Mouse (Mus musculus): Measurements from ENCODE around the gene Gm17660. TPM values are rescaled to one million over a fixed set of nuclear protein-coding genes. Genes with fewer than 3 reads are reported as not detected.

Gene Gm17660
- total RNA-seq, 2 experiments from 2014 or later: not detected

DNA sequence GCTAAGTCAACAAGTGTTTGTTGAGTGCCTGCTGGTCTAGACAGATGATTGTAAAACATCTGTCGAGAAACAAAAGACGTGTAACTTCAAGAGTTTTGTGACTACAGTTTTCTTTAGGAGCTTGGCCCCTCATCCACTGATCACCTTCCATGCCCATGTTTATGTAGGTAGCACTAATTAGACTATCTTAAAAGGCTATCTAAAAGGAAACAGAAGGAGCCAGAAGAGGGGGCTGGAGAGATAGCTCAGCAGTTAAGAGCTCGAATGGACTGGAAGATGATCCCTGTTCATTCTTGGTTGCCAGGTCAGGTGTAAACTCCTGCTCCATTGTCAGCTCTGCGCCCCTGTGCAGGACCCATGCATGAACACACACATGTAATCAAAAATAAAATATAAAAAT is 29.3 kb downstream of the Gm17660 start:
- Histone ChIP-seq H3K4me3 (peak overlapping the region; percentile 71), H3K27ac (peak overlapping the region; percentile 97)
- TF ChIP-seq CTCF (conservative IDR thresholded peaks at IDR 0.05): peak; percentile 27
- no peak for DNase-seq (ENCODE audit: low spot score in 2 of 2)

DNA sequence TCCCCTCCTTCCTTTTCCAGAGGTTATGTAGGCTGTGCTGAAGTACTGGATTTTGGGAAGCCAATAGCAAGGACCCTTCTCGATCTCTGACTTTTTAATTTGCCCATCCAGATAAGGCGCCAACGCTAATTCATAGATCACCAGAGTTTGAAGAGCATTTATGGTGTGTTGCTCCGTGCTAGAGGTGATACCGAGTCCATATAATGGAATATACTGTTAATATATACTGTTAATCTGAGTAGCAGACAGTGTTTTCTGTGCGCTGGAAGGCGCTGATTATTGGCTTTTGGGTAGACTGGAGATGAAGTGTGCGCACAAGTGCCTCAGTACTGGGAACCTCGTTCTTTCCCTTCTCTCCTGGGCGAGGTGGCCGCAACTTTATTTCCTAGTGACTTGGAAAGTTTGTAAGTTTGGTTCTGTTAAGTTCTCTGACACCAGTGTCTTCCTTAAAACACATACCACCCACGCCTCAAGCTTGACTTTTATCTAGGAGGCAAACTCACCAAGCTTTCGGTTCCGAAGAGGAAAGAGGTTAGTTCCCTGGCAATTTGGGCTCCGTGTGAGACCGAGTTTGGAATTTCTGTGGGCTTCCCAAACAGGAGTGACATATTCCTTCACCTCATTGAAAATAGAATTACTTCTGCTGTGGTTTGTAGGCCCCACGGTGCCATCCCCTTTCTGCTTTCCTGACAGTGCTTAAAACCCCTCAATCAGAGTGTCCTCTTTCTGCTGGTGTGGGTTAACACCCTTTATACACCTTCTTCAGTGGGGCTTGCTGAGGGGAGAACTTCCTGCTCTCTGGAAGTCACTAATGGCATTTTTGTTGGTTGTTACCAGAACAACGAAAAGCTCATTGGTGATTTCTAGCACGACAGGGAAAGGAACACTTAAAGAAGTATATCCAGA is 30.0 kb downstream of the Gm17660 start:
- peak overlapping the region; percentile 97 for H3K27ac ChIP-seq
- H3K4me3 ChIP-seq: peak overlapping the region; percentile 71
- TF ChIP-seq CTCF (conservative IDR thresholded peaks at IDR 0.05): no peak
- DNase-seq (ENCODE audit: low spot score in 2 of 2): no peak

DNA sequence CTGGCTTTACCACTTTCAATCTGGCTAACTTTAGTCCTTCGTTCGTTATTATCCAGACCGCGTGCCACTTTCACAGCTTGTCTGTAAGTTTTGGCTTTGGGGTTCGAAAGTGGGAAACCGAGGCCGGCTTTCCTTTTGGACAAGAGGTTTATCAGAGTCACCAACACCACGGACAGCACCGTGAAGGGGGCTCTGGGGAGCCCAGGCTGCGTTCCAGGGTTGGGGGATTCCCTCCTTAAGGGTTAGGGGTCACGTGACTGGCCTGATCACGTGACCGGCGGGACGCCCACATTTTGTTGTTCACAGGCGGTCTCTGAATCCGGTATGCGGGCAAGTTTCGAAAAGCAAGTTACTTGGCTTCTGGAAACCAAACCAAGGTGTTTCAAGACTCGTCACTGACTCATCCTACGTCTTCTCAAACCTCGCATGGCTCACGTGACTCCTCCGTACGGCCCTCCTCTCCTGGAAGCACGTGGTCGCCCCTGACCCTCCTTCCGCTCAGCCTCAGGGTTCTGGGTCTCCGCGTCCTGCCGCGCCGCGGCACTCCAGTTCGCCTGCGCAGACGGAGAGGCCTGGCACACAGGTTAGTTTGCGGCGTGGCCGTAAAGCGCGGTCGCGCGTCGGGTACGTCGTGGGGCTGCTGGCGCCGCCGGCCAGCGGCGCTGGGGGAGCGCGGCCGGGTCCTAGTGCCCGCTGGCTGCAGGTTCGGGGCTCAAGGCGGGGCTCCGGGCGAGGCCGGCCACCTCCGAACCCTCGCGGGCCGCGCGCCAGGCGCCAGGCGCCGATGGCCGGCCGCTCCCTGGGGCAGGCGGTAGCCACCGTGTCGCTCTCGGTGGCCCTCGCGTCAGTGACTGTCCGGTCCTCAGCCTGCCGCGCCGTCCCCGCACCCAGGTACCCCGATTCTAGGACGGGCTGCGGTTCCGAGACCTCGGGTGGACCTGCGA is 30.9 kb downstream of the Gm17660 start, which contains the start of gene Nudt9:
Gene Nudt9 (plus strand): TSS at position 51 of the 944 bp plus-strand sequence.
- peak; percentile 97 to 98 for DNase-seq (ENCODE audit: low spot score in 2 of 2)
- Histone ChIP-seq H3K27ac (peak within 1 kb of the TSS; percentile 97), H3K4me3 (peak within 1 kb of the TSS; percentile 71)
- TF ChIP-seq CTCF (conservative IDR thresholded peaks at IDR 0.05): 0 out of 2 replicates have a peak, but pooled peaks have one; percentile 8

- H3K27ac ChIP-seq: no peak overlapping the region
- no peak overlapping the region for H3K4me3 ChIP-seq
- DNase-seq (ENCODE audit: low spot score in 2 of 2): no peak
- TF ChIP-seq CTCF (conservative IDR thresholded peaks at IDR 0.05): no peak
These were observed 33.7 kb downstream of the Gm17660 start for GRCm38 (mm10) chr5:104043704-104044103.

DNA sequence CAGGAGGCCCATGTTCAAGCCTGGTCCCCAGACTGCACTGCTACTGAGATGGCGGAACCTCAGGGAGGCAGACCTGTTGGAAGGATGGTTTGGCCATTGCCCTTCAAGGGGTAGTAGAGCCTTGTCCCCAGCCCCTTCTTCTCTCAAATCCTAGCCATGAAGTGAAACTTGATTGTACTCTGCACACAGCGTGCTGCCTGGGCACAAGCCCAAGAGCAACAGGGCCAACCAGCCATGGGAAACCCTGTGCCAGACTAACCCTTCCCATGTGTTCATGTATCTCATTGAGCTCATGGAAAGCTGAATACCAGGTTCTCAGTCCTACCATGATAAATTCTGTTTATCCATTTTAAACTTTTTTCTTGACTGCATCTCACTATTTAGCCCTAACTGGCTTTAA is 34.5 kb downstream of the Gm17660 start:
- DNase-seq (ENCODE audit: low spot score in 2 of 2): no peak
- Histone ChIP-seq H3K4me3 (no peak overlapping the region), H3K27ac (no peak overlapping the region)
- no peak for TF ChIP-seq CTCF (conservative IDR thresholded peaks at IDR 0.05)

DNA sequence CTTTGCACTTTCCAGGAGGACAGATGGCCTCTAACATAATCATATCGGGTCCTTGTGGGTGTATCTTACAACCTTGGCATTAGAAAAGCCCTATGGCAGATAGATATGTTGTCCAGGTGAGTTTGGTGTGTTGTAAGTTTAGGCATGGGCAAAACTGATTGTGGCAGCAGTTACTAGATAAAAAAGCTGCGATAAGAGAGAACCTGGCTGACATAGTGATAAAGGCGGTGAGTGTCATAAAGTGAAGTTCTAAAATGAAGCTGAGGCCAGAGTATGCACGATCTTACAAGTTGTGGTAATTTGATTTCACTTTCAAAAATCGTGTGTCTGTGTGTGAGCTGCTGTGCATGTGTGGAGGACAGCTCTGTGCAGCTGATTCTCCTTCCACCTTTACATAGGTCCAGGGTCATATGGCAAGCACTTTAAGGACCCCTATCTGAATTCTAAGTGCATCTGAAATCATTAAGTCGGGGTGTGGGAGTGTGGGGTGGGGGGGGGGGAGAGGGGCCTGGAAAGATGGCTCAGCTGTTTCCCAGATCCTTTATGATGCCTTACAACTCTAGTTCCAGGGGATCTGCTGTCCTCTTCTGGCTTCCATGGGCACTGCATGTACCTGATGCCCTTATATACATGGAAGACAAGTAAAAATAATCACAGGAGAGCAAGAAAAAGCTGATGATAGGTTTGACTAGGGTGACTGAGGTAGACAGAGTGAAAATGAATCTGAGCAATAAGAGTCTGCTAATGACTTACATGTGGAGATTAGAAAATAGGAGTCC is 38.1 kb downstream of the Gm17660 start:
- peak; percentile 81 for TF ChIP-seq CTCF (conservative IDR thresholded peaks at IDR 0.05)
- peak; percentile 31 to 53 for DNase-seq (ENCODE audit: low spot score in 2 of 2)
- Histone ChIP-seq H3K27ac (no peak overlapping the region), H3K4me3 (no peak overlapping the region)

- H3K27ac ChIP-seq: no peak overlapping the region
- no peak for DNase-seq (ENCODE audit: low spot score in 2 of 2)
- H3K4me3 ChIP-seq: no peak overlapping the region
- no peak for TF ChIP-seq CTCF (conservative IDR thresholded peaks at IDR 0.05)
These were observed 40.7 kb downstream of the Gm17660 start for GRCm38 (mm10) chr5:104036686-104037085.

DNA sequence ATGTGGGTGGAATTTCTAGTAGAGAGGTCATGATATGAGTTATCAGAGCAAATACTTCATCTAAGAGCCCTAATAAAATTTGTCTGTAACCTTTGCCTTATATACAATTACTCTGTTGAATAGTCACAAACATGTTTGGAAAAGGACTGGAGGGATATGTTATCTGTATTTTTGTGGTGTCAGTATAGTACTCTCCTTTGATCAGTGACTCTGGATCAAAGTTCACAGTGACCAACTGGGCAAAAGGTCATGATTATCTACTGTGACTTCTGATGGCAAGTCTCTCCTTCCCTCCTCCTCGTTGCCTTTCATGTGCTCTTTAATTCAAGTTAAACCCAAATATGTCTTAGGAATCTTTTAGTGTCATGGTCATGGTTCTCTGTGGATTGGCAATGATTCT is 41.6 kb downstream of the Gm17660 start:
- DNase-seq (ENCODE audit: low spot score in 2 of 2): no peak
- Histone ChIP-seq H3K4me3 (no peak overlapping the region), H3K27ac (no peak overlapping the region)
- no peak for TF ChIP-seq CTCF (conservative IDR thresholded peaks at IDR 0.05)

GRCm38 (mm10) chr5:104035066-104035465 is 42.3 kb downstream of the Gm17660 start:
- DNase-seq (ENCODE audit: low spot score in 2 of 2): no peak
- no peak for TF ChIP-seq CTCF (conservative IDR thresholded peaks at IDR 0.05)
- no peak overlapping the region for H3K27ac ChIP-seq
- H3K4me3 ChIP-seq: no peak overlapping the region

- Histone ChIP-seq H3K27ac (no peak overlapping the region), H3K4me3 (no peak overlapping the region)
- DNase-seq (ENCODE audit: low spot score in 2 of 2): no peak
- TF ChIP-seq CTCF (conservative IDR thresholded peaks at IDR 0.05): no peak
These were observed 44.8 kb downstream of the Gm17660 start for GRCm38 (mm10) chr5:104032434-104033097.

DNA sequence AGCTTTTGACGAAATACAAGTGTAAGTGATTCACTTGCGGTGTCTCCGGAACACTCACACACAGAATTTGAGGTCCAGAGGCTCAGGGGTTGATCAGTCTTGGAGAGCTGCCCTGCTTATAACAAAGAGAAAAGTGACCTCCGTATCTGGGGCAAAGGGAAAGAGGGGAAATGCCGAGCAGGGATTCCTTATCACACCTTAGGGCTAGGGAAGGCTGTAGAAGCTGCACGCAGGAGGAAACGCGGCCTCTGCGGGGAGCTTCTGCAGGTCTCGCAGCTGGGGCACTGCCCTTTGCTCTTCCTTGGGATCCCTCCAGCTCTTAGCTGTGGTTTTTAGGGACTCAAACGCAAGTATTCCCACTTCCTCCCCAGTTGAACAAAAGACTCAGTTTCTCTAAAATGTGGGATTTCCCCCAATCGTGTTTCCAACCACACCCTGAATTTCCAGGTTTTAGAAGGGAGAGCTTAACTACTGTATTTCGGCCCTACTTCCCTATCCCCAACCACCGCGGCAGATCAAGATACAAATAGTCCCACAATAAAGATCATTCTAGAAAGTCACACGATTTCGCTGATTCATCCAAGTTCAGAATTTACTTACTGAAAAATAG is 52.1 kb downstream of the Gm17660 start:
- no peak overlapping the region for H3K27ac ChIP-seq
- TF ChIP-seq CTCF (conservative IDR thresholded peaks at IDR 0.05): no peak
- H3K4me3 ChIP-seq: no peak overlapping the region
- DNase-seq (ENCODE audit: low spot score in 2 of 2): no peak
